Mouse (Mus musculus) CD4-positive helper T cell, adult 2 months (primary cell): ENCODE measurements around the gene Xkr7.

Experiments used
- DNase-seq: peaks from one replicate; pipeline ENCODE4 v3.0.0-alpha.2; 2012; ENCODE audit warnings: low read depth, missing footprints, low spot score

The Xkr7 gene

DNA sequence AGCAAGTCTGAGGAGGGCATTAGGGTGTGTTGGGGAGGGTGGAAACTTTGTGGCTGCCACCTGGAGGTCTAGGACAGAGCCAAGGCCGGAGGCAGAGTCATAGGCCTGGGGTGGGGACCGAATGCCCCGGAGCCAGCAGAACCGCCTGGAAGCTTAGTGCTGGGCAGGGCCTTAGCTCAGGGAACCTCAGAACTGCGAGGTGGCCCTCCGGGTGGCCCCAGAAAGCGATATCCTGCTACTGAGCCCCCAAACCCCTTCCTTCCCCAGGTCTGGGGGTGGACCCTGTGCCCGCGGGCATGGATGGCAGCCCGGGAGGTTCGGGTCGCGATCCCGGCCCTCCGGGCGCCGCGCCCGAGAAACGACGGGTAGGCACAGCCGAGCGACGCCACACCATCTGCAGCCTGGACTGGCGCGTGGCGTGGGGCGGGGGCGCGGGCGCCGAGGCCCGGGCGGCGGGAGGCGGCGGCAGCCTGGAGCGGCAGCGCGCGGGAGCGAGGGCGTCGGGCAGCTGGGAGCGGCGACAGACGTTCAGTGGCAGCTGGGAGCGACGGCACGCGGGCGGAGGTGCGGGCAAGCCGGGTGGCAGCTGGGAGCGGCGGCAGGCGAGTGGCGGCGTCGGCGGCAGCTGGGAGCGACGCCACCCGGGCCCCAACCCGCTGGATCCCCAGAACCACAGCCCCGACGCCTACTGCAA is 40.0 kb downstream of the Xkr7 start:
- DNase-seq: no peak

DNA sequence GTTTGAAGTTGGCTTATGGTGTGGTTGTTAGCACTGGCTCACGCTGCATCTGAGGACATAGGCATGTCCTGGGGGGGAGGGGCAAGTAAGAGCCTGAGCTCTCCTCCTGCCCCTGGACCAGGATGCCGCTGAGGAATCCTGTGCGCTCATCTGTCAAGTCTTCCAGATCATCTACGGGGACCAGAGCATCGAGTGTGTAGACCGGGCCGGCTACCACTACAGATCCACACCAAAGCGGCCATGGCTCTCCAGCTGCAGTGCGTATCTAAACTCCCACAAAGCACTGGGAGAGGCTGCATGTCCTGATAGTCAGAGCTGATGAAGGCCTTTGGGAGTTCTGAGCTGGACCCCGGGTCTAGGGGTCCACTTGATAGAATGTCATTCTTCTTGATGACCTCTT is 43.0 kb downstream of the Xkr7 start:
- DNase-seq: no peak

- no peak for DNase-seq
These were observed 44.3 kb downstream of the Xkr7 start for GRCm38 (mm10) chr2:153075961-153076360.

DNA sequence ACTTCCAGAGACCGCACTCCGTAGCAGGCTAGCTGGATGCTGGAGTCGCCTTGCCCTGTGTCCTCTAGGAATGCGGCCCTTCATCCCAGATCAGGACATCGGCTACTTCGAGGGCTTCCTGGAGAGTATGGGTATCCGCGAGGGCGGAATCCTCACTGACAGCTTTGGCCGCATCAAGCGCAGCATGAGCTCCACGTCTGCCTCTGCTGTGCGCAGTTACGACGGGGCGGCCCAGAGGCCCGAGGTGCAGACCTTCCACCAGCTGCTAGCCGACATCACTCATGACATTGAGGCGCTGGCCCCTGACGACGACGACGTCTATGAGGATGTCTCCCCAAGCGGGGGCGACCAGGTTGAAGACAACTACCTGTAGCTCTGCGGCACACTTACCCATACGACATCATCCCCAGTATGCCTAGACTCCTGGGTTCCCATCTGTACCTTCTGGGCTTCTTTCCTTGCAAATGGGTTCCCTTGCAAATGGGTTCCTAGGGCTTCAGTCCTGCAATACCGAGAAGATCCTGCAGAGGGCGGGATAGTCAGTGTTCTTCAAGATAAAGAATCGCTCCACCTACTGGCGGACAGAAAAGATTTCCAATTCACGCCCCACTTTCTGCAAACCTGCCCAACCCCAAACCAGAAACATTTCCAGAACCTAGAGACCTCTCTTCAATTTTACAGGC is 49.3 kb downstream of the Xkr7 start:
- peak; percentile 84 for DNase-seq

DNA sequence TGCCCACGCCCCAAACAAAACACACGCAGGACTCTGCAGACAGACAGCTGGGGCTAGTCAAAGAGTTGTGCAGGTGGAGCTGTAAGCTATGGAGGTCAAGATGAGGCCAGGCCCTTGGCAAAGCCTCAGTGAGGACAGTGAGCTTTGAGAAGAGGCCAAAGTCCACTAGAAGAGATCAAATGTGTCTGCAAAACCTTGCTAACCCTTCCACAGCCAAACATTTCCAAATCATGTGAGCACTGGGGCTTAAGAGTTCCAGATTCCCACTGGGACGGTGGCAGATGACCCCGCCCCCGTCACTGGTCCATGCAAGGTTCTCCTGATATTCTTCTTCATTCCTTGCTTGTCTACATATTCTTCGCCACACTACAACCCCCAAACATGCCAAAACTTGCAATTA is 50.2 kb downstream of the Xkr7 start:
- no peak for DNase-seq

DNA sequence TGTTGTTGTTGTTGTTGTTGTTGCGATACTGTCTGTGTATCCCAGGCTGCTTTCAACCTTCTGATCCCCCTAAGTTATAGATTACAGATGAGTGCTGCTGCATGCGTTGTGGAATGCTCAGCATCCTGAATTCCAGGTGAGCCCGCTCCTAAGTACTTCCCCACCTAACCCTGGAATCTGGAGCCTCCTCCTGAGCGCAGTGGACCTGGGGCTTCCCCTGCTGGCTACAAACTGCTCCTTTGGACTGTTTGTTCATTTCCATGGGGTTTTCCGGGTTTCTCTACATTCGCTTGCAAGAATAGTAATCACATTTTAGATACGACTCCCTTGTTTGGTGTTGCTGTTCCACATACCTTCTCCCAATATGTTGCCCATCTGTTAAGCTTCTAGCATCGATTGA is 51.6 kb downstream of the Xkr7 start:
- DNase-seq: no peak

DNA sequence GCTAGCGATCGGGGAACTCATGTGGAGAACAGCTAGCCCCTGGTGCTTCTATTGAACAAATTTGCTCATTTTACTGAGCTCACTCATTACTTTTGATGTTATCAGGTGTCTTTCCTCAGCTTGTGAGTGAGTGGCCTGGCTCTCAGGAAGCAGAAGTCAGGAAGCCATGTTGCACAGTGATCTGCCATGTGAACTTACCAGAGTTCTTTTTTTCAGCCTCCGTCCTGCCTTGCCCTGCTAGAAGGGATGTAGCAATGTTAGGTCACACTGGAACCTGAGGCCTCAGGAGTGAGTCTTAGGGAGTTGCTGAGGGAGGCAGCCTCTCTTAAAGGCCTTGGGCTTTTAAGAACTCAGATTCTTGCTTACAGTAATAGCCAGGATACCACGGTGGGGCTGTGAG is 52.2 kb downstream of the Xkr7 start:
- DNase-seq: no peak

DNA sequence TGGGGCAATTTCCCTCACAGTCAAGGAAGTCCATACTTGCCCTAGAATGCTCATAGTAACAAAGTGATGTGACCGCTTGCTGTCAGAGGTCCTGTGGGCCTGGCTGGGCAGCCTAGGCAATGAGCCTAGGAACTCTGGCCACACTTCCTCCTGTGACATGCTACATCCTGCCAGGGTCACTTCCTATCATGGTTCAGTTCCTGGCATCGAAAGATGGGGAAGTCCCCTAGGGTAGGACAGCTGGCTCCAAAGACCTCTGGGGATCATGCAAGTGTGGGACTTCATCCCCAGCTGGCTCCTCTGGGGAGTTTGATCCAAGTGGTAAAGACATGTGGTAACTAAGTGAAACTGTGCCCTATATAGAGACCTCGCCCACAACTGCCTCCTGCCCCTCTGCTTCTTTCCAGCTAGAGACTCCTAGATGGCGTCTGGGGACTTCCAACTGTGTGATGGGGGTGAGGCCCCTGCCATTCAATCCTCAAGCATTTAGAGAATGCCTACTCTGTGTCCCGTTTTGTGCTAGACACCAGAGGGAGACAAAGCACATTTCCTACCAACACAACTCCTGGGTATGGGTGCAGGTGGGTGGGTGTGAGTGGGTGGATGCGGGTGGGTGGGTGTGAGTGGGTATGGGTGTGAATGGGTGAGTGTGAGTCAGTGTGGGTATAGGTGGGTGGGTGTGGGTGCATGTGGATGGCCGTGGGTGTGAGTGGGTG is 52.8 kb downstream of the Xkr7 start:
- DNase-seq: no peak

DNA sequence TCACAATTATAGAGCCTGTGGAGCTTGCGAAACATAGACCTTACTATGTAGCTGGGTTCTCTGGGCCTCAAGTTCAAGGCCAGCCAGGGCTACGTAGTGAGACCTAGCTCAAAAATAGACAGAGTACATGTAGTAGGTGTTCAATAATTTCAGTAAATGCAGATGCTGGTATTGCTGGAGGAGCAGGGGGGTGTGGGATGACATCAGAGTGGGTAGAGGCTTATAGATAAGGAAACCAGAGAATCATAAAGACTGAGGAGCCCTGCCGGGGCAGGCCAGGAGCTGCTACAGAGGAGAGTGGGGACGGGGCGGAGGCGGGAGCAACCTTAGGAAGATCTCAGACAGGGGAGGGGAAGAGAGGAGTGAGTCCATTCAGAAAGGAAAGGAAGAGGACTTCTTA is 53.9 kb downstream of the Xkr7 start:
- no peak for DNase-seq

DNA sequence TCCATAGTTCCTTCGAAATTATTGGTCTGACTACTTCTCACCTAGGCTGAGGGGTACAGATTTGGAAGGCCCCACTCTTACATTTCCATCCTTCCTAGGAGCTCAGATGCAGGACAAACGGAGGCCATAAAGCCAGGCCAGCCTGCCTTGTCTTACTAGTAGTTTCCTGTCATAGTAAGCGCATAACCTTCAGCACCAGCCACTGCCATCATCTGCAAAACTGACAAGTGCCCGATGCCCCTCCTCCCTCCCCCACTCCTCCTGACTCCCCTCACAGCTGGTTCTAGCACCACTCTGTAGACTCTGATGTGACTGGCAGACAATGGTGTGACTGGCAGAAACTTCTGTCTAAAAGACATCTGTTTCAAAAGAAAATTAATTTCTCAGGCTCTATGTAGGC is 54.5 kb downstream of the Xkr7 start:
- no peak for DNase-seq

DNA sequence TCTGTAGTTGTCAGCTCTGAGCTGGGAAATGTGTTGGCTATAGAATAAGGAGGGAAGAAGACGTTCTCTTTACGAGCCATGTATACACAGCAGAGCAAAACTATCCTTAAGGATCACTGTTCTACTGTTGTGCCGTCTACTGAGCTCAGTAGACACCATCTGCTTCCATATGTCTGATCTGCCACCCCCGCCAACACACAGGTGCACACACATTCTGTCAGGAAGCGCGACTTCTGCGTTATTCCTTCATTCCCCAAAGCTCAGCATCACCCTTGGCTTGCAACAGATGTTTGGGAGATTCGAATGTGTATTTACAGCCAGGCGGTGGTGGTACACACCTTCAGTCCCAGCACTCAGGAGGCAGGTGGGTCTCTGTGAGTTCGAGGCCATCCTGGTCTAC is 55.4 kb downstream of the Xkr7 start:
- DNase-seq: no peak

DNA sequence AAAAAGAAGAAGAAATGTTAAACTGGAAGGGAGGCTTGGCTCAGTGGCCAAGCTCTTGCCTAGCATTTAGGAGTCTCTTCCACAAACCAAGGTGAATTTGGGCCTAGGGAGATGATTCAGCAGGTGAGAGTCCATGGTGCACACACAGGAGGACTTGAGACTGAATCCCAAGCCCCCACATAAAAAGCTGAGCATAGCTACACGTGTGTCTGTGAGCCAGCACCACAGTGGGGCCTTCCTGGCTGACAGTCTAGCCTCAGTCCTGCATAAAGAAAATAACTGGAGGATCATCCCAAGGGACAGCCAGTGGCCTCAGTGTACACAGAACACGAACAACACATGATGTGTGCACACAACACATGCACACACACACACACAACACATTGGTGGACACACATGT is 57.7 kb downstream of the Xkr7 start:
- DNase-seq: no peak

- DNase-seq: no peak
These were observed 59.0 kb downstream of the Xkr7 start for GRCm38 (mm10) chr2:153090551-153091165.
